Mouse (Mus musculus) R1 (cell line): Measurements from ENCODE around the gene Tmem127.
"Not testable (repeated sequence)": the region's sequence is repeated elsewhere in the genome, so short reads cannot be mapped to it uniquely, and the experiment has no call there.

Experiments used
- DNase-seq: peaks from one replicate; pipeline ENCODE4 v3.0.0-alpha.2; 2018; ENCODE audit warnings: low read depth, low spot score

Tmem127 gene

DNA sequence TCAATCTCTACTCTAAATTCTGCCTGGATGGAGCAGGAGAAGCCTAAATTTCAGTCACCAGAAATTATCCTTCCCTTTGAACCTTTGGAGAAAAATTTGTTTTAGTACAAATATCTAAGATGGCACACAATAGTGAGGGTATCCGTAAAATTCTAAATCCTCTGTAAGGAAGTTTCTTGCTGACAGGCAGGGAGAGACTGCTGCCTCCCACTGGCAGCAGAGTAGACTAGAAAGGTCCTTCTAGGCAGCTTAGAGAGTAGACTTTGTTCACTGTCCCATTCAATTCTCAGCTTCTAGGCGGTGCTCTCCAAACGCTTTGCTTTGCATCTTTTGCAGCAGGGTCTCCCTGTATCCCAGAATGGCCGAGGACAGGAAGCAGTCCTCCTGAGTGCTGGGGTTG, 20.1 kb downstream of the Tmem127 start:
- no peak for DNase-seq

DNA sequence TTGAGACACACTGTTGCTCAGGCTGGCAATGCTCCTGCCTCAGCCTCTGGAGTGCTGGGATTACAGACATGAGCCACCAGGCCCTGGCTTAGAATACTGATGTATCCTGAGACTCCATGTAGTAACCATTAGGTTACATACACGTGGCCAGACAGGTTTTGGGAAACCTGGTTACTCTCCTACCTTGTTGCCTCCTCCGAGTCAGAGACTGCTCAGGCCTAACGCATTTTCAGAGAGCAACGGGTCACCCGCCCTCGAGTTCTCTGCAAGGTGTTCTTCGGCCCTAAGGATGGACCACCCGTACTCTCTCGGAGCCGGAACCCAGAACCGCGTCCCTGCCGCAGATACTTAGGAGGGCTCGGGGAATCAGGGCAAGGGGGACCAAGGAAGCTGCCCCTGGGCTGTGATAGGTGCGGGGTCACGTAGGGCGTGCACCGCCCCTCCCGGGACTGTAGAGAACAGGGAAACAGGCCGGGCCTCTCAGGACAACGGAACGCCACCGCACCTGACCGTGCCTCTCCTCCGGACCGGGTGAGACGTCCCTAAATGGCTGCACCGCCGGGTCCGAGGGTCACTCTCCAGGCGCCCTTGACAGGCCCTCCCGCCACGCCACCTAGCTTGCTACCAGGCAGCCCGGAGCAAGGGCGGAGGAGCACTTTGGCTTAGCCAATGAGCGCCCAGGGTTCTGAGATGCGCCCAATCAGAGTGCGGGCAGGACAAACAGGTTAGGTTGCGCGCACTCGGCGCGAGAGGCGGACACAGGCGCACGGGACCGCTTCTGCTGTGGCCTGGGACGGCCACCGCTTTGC, 22.0 kb downstream of the Tmem127 start, which contains the start of gene Stard7:
Stard7 (plus strand) TSS at position 728 of the 809 bp plus-strand sequence.
- peak; percentile 98 for DNase-seq

DNA sequence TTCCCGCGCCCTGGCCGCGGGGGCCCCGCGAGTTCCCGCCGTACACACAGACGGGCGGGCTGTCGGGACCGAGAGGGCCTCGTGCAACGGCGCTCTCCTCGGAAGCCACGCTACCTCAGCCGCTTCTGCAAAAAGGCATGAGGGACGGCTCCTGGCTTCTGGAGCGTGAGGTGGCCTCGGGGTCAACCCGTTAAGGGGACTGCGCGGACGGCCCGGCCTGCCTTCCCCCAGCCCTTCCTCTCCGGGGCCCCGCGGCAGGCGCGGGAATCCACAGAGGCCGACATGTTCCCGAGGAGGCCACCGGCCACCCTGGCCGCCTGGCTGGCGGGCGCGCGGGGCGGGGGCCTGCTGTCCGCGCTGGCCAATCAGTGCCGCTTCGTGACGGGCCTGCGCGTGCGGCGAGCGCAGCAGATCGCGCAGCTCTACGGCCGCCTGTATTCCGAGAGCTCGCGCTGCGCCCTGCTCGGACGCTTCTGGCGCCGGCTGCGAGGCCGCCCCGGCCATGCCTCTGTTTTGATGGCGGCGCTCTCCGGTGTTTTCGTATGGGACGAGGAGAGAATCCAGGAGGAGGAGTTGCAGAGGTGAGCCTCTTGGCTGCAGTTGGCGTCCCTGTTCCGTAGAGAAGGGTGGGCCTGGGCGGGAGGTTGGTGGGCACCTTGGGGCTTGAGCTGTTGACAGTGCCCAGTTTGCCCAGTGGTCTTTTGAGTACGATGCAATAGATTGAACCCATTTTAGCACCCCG, 22.8 kb downstream of the Tmem127 start:
- DNase-seq: peak; percentile 78

DNA sequence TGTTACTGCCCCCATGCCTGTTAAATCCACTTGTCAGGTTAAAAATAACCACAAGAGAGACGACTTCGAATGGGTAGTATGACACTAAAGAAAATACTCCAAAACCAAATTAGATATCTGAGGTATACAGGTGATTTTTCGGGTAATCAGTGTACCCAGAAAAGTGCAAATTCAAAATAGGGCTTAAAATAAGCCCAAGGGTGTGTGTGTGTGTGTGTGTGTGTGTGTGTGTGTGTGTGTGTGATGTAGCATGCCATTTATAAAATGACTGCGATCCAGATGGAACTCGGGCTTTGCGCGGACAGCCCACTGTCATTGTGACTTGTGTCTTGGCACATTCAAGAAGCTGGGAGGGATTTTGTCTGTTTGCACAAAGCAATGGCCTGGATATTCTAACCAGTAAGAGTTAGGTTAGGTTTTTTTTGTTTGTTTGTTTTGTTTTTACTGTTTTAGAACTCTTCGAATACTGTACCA, 23.4 kb downstream of the Tmem127 start:
- no peak for DNase-seq

DNA sequence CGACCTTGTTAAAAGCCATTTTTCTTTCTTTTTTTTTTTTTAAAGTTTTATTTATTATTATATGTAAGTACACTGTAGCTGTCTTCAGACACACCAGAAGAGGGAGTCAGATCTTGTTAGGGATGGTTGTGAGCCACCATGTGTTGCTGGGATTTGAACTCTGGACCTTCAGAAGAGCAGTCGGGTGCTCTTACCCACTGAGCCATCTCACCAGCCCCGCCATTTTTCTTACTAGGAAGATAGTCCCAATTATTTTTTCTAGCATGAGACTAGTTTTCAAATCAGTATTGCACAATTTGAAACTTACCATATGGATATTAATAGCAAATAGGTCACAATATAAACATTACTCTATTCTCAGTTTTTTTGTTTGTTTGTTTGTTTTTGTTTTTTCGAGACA, 24.3 kb downstream of the Tmem127 start:
- not testable (repeated sequence) for DNase-seq

DNA sequence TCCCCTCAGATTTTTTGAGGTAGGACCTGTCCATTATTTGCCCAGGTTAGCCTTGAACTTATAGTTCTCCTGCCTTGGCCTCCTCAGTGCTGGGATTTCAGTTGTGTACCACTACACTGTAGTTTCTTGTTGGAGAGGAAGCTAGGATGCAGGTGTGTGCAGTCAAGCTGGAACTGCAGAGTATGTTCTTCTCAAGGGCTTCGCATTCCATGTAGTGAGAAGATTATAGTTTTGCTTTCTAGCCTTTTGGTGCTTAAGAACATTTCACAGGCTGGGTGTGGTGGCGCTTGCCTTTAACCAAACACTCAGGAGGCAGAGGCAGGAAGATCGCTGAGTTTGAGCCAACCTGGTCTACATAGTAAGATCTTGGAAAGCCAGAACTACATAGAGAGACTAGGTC, 25.1 kb downstream of the Tmem127 start:
- DNase-seq: no peak

DNA sequence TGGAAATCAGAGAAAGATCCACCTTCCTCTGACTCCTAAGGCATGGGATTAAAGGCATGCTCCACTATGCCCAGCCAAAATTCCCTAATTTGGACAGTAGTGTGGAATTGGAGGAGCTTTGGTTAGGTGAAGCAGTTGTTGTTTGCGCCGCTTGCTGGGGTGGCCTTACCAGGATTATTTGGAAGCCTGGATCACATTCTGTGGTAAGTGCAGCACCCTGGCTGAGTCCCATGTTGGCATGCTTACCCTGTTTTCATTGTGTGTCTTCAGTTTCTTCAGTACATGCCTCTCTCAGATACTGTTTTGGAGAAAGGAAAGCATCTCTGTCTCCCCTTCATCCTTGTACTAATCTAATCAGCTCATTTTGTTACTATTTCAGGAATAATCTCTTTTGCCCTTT, 26.9 kb downstream of the Tmem127 start:
- no peak for DNase-seq

DNA sequence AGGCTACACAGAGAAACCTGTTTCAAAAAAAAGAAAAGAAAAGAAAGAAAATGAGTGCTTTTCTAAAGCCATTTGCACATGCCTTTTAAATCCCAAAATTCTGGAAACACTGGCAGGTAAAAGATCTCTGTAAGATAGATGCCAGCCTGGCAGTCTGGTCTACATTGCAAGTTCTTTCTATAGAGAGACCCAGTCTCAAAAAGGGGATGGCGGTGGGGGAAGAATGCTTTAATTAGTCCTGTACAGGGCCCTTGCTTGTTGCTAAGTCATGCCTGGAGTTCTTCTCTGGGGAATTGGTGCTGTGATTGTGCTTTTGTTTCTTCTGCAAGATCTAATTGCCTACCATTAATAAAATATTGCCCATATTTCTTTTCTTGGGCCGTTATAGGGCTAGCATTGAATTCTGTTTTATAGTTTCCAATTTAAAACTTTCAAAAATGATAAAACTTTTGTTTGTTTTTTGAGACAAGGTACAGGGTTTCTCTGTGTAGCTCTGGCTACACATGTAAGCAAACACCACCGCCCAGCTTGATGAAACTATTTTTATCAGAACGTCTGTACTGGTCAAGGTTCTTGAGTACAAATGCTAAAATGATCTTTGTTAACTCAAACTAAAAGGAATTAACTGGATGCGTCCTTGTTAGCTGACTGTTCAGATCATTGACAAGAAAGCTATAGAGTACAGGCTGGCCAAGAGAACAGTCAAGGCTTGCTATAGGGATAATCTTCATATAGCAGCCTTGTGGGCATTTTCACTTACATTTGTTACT, 28.0 kb downstream of the Tmem127 start:
- DNase-seq: no peak

DNA sequence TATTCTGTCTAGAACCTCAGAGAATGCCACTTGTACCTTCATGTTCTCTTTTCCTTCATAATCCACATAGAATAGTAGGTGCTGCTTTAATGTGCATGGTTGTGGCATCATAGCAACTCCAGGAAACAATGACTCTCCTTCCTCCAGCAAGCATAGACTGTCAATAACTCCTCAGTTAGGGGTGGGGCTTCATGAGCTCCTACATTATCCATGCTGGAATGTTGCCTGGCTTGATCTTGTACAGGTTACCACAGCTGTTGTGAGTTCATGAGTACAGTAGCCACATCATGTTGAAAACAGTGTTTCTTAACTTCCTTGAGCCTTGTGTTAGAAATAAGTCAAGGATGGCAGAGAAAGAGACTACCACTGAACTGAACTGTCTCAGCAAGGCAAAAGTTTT, 30.5 kb downstream of the Tmem127 start:
- DNase-seq: peak; percentile 23

DNA sequence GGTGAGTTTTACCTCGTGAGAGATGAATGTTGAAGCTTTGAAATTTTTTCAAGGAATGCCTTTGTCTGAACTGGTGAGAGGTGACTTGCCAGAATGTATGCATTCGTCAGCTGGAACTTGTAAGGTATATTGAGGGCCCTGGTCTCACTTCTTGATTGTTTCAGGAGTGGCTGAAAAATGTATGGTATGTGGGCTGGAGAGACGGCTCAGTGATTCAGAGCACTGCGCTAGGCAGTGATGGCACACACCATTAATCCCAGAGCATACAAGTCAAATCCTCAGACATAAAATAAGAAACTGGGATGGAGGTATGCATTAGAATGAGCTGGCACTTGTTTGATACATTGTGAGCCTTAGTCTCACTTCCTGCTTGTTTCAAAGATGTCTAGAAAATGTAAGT, 44.5 kb downstream of the Tmem127 start:
- no peak for DNase-seq

DNA sequence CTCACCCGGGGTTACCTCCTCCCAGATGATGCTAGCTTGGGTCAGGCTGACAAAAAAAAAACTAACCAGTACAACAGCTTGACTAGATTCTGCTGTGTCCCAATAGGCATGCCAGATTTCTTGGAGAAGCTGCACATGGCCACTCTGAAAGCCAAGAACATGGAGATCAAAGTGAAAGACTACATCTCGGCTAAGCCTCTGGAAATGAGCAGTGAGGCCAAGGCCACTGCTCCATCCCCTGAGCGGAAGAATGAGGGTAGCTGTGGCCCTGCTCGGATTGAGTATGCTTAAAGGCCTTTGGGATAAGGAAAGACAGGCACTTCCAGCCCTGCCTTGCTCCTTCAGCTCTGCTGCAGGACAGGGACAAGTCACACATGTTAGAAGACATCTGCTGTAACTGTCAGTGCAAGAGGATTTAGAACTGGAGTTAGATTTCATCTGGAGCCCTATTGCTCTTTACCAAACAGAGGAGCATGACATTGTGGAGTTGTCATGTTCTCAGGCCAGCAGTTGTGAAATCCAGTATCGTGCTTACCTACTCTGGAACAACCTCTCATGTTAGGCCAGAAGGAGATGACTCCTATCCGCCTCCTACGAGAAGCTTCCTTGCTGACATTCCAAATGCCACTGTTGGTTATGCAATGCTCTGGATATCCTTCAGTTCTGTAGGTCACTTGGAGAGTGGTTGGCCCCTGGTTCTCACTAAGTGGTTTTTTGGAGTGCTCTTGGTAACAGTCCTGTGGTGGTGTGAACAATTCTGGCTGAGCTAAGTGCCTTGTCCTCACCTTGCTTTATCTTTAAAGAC, 49.5 kb downstream of the Tmem127 start:
- DNase-seq: no peak

DNA sequence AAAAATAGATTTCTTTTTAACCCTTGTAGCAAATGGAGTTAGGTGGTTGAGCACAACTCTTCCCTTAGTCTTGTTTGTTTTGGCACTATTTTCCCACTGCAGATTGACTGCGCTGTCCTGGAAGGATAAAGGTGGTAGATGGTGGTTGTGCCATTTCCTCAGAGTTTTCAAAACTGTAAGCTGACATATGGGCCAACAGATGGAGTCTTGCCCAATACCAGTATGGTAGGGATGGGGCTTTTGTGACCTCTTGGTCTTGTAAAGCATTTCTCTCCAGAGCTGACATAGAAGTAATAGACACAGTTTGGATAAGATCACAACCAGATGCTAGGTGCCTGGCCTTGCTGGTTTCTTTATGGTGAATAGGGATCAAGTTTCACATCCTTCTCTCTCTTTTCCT, 50.3 kb downstream of the Tmem127 start:
- DNase-seq: no peak

DNA sequence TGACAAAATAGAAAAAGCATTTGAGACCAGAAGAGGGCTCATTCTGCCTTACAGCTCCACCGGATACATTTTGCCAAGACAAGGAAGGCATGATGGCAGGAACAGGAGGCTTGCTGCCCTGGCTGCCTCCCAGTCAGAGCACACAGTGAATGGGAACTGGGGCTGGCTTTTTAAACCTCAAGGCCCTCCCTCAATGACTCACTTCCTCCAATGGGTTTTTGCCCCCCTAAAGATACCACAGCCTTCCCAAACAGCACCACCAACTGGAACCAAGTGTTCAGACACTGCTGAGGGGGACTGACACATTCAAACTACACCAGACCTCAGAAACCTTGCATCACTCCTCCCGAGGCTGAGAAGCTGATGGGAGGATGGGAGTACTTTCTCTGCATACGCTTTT, 53.0 kb downstream of the Tmem127 start:
- DNase-seq: peak; percentile 60

DNA sequence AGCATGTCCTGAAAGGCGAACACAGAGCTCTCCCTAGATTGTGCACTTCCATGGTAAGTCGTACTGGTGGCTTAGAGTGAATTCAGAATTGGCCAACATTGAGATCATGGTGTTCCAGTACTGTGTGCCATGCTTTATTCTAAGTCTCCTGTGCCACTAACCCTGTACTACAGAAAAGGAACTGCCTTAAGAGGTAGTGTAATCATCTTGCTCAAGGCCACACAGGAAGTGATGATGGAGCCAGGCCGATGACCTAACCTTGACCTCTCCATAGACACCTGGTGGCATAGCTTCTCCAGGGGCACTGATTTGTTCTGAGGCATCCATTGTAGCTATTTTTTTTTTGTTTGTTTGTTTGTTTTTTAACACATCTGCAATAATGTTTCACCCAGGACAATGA, 54.2 kb downstream of the Tmem127 start:
- DNase-seq: no peak

DNA sequence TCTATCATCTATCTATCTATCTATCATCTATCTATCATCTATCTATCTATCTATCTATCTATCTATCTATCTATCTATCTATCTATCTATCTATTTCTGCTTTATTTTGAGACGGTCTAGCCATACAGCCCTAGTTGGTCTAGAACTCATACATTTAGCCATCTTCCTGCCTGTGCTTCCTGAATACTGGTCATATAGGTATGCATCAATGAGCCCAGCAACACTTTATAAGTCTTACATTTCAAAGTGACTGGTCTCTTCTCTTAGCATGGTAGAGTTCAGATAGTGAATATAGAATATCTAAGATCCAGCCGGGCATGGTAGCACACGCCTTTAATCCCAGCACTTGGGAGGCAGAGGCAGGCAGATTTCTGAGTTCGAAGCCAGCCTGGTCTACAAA, 56.5 kb downstream of the Tmem127 start:
- DNase-seq: not testable (repeated sequence)

DNA sequence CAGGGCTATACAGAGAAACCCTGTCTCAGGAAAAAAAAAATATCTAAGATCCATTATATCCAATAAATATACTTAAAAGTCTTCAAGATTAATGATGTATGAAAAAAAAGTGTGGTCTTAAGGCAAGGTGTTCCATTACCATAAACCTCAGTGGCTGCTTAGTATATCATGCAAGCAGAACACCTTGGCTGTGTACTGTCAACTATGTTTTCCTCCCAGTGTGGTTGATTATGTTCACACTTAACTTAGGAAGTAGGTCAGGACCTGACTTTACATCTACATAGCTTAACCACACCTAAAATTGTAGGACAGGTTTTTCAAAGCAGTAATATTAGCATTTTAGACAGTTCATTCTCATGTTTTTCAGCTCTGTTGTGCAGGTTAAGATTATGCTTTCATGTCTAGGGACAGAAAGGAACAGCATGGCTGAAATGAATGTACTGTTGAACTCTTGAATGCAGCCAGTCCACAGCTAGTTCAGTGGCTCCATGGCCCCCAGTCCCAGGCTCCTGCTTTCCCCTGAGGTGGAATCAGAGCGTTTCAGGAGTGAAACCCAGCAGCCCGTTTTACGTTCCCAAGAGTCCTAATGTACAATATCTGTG, 57.0 kb downstream of the Tmem127 start:
- DNase-seq: no peak

DNA sequence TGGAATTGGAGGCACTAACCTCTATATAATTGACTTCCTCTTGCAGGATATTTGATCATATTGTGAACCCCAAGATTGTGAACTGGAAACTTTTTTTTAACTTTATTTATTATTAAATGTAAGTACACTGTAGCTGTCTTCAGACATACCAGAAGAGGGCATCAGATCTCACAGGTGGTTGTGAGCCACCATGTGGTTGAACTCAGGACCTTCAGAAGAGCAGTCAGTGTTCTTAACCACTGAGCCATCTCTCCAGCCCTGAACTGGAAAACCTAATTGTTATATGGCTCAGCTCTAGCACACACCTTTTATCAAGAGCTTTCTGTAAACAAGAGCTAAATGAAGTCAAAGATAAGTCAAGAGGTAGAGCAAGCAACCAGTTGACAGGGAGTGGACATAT, 58.4 kb downstream of the Tmem127 start:
- no peak for DNase-seq

DNA sequence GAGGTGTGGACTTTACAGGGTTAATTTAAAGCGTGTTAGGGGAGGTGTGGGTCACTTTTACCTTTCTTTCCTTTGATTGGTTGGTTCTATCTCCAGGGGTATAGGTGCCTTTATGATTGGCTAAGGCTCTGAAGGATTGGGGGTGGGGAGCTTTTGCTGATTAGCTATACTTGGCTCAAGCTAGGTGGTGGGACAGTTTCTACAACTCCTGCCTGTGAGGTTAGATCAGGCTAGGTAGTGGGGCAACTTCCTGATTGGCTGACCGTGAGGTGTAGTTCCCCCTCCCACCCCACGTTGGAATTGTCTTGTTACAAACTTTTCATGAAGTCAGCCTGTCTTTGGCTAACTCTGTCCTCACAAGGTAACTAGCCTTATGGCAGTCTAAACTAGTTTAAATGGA, 59.5 kb downstream of the Tmem127 start:
- peak; percentile 91 for DNase-seq

DNA sequence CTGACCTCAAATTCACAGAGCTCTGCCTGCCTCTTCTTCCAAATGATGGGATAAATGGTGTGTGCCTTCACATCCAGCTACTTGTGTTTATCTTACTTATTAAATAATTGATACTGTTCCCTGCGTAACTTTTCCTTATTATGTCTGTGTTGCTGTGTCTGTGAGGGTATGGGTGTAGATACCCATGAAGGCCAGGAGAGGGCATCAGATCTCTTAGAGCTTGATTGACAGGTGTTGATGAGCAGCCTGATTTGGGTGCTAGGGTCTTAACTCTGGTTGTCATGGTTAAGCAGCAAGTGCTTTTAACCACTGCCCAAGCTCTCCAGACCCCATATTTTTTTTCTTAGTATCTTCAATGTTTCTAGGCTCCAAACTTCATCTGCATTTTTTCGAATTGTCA, 61.0 kb downstream of the Tmem127 start:
- peak; percentile 72 for DNase-seq

DNA sequence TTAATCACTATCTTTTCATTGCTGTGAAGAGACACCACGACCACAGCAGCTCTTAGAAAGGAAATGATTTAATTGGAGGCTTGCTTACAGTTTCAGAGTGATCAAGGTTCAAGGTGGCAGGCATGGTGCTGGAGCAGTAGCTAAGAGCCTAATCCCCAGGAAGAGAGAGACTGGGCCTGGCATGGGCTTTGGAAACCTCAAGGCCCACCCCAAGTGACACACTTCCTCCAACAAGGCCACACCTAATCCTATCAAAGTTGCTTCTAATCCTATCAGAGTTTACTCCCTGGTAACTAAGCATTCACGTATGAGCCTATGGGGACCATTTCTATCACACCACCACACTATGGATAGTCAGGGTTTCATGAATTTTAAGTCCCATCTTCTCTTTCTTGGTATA, 62.5 kb downstream of the Tmem127 start:
- no peak for DNase-seq

DNA sequence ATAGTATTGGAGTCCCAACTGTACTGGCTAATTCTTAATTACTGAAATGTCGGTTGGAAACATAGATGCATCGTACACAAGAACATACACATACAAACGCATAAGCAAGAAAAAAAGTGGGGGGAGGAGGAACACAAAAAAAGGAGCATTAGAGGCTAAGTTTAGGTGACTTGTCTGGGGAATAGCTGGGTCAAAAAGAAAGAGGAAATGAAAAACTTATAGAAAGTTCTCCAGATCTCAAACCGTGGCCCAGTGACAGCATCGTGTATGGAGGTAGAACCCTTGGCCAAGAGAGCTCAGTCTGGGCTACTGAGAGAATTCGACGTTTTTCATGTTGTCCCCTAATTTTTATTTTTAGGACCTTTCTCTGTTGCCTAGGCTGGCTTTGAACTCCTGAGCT, 63.0 kb downstream of the Tmem127 start:
- no peak for DNase-seq
